Mouse (Mus musculus) heart, adult 10 weeks (tissue): Measurements from ENCODE around the gene Pcx. TPM values are rescaled to one million over a fixed set of nuclear protein-coding genes. Genes with fewer than 3 reads are reported as not detected.

Experiments
- polyA plus RNA-seq: library from polyadenylated mRNA; stranded (reverse); fragments of 350-450 nt; fragmentation: Illumina TruSeq; extraction: RNeasy Lipid Tissue Mini Kit (QIAGEN cat#74804); gene quantifications from one replicate; pipeline ENCODE4 v1.2.3, GENCODE M21; 2014; ENCODE audit warnings: low read depth, low replicate concordance

Gene Pcx
- polyA plus RNA-seq = 28.5 TPM

DNA sequence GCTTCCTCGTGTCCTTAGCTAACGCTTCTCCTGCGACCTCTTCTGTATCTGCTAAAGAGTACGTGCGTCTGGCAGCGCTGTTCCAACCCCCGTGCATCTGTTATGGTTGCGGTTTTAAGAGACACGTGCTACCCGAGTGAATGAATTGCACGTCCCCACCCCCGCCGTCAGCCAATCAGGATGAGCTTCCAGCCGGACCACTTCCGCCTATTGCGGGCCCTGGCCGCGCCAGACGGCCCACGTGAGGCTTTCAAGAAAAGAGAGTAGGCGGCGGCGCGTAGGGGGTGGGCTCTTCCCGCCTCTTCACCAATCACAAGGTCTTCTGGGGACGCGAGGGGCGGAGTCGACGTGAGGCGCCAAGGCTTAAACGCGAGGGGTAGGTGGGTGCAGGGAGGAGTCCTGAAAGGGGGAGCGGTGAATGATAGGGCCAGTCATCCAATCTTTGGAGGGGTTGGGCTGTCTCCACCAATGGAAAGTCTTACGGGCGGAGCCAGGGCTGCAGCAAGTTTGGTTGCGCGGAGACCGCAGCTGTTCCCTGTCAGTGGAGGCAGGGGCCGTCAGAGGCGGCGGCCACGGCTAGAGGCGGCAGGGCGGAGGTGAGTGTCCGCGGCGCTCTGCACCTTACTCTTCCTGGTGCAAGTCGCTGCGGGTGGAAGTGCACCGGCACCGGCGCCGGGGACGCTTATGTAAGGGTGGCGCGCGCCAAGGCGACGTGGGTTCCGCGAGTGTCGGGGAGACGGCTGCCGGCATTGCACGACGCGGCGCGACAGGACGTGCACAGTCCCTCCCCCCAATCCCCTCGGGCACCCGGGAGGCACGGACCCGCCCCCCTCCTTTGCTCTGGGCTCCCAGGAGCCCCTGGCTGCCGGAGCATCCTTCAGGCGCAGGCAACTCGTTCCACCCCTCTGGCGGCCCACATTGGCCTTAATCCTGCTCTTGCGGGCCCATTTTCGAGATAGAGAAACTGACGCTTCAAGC lies at the start of gene Pcx:
Gene Pcx, plus strand, starts transcription at position 487 of the 978 bp plus-strand sequence.

DNA sequence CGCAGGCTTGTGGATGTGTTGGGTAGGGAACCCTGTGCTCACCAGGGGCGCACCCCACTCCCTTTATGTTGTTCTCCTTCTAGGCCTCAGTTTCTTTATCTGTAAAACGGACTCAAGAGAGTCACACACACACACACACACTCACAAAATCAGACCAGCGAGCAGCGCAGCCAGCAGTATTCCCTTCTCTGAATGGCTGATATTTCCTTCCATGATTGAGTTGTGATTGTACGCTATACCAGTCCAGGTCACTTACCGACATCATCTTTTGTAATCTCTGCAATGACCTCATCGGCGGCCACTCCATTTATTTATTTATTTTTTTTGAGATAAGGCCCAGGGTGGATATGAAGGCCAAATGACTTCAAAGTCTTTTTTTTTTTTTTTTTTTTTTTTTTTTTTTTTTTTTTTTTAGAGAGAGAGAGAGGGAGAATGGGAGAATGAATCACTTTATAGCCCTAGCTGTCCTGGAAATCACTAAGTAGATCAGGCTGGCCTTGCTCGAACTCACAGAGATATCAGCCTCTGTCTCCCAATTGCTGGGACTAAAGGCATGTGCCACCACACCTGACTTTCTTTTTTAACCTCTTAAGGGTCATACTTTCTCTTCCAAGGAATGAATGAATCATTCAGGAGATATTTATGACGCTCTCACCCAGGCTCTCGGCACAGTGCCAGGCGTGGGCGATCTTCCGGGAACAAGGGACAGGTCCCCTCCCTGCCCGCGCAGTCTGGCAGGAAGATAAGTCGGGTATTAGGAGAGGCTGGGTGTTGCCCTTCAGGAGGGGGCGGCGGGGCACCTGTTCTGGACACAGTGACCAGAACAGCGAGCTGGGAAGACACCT lies 32.7 kb upstream of the Pcx start, which contains the start of gene Syt12:
Gene Syt12, minus strand, starts transcription at position 103 of the 845 bp plus-strand sequence.

DNA sequence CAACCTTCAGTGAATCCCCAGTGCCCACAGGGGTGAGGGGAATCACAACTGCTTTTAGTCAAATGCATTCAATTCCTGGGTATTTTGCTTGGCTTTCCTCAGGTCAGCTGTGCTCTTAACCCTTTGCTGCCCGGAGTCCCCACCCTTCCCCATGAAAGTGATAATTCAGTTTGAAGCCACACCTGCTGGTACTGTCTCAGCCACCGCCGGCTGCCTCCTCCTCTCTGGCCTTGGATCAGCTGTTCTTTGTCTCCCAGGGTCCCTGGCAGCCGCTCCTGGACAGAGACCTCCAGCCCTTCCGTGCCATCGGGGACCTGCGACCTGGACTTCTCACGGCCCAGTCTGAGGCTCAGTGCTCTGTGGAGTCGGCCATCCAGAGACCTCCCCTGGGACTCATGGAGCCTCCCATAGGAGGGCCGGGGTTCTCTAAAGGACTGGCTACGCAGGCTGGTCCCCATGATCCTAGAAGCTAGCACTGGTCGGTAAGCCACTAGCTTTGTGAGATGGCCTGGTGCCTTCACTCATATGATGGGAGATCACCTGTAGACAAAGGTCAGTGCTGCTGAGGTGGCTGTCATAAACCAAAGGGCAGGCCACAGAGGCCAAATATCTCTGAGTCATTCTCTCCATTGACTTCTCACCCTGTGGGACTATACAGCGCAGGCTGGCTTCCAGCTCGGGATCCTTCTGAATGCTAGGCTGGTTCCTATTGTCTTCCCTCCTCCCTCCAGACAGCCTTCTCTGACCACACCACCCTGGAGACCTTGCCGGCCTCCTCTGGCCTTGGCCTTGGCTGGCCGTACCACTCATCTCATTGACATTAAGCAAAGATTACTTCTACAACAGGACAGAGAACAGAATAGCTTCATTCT lies 12.0 kb upstream of the Pcx start, which contains the start of gene 2010003K11Rik:
Gene 2010003K11Rik, minus strand, starts transcription at position 522 of the 872 bp plus-strand sequence.

DNA sequence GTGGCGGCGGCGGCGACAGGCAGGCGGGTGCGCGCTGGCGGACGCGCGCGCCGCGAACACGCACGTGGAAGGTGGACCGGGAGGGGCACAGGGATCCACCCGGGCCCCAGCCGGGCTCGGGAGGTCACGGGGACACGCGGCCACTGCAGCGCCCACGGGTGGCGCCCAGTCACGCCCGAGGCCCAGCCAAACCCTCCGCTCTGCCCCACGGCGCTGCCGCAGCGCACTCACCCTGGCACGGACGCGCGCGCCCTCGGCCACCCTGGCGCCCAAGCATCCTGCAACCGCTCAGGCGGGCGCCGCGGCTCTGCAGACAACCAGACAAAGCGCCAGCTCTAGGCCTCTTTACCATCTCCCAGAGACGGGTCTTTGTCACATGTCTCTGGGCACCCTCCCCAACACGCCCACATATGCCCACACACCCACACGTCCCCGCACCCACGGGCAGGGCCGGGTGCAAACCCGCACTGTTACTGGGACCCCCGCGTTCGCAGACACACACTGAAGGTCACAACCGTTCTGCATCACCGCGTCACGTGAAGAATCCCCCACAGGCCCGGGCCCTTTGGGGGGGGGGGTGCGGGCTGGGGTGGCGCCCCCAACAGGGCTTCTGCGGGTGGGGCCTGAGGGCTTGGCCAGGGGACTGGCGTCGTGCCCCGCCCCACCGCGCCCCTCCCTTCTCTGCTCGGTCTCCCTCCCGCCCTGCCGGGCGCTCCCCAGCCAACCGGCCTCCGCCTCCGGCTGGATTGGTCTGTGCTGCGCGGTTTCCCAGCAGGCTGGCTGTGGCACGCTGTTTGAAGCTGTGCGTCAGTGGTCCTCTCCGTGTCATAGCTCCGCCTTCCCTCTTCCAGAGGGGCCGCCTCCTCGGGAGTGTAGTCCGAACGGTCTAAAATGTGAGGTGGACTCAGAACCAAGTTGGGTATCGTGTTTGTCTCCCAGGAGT lies 105.2 kb downstream of the Pcx start, which contains the start of gene Lrfn4:
Gene Lrfn4, minus strand, starts transcription at position 517 of the 943 bp plus-strand sequence.

DNA sequence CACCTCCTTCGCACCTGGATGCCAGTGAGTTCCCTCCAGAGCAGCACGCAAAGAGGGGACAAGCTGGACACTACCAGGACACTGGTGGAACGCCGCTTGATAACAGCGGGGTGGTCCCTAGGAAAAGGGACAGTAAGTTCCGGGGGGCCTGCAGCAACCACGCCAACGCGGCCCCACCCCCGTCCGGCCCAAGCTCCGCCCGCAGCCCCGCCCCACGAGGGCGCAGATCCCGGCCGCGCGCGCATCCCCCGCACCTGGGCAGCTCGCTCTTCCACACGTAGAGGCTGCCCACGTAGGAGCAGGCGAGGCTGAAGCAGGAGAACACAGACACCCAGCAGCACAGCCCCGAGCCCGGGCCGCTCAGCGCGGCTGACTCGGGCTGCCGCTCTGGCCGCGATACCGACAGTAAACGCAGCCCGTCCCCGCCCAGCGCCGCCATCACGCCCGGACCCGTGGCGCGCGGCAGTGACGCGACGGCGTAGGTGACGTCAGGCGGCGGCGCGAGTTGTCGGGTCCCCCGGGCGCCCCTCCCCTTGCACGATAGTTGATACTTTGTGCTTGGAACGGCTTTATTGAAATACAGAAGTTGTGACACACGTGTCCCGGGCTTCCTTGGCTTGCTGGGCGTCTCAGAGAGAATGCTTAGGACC lies 115.0 kb downstream of the Pcx start, which contains the start of gene Rce1:
Gene Rce1, minus strand, starts transcription at position 463 of the 650 bp plus-strand sequence.

Other genes with a start within 250 kb of the Pcx start
- gene Ssh3, start 241.3 kb upstream of the Pcx start, polyA plus RNA-seq = 11.7 TPM
- gene Ankrd13d, start 227.3 kb upstream of the Pcx start, polyA plus RNA-seq = 0.97 TPM
- 50.7 TPM for gene Grk2, start 204.2 kb upstream of the Pcx start, polyA plus RNA-seq
- gene Kdm2a, start 112.2 kb upstream of the Pcx start, polyA plus RNA-seq = 33.8 TPM
- gene Rhod, start 71.0 kb upstream of the Pcx start, polyA plus RNA-seq = 5.0 TPM
- 2.4 TPM for gene Syt12, start 33.0 kb upstream of the Pcx start, polyA plus RNA-seq
- 0.68 TPM for gene 2010003K11Rik, start 11.9 kb upstream of the Pcx start, polyA plus RNA-seq
- gene Lrfn4, start 105.2 kb downstream of the Pcx start, polyA plus RNA-seq = 6.7 TPM
- 14.2 TPM for gene Rce1, start 115.2 kb downstream of the Pcx start, polyA plus RNA-seq
- gene Gm960, start 188.2 kb downstream of the Pcx start, polyA plus RNA-seq = not detected
- gene Sptbn2, start 200.7 kb downstream of the Pcx start, polyA plus RNA-seq = 0.24 TPM
- gene Rbm4b, start 246.0 kb downstream of the Pcx start, polyA plus RNA-seq = 9.1 TPM